Mouse (Mus musculus) CD4-positive, CD25-positive, alpha-beta regulatory T cell, adult 4 months (primary cell): ENCODE results near the gene Fbxo3. TPM values are rescaled to one million over a fixed set of nuclear protein-coding genes. Genes with fewer than 3 reads are reported as not detected.
A peak's percentile ranks its signal among the peaks of the same experiment; 100 is the strongest.
"Not testable (repeated sequence)": the region's sequence is repeated elsewhere in the genome, so short reads cannot be mapped to it uniquely, and the experiment has no call there.

ENCODE experiments used
- ATAC-seq: one replicate; pipeline ENCODE4 v1.8.0; 2017
- polyA plus RNA-seq, 2 experiments: library from polyadenylated mRNA; unstranded; fragments of 100-300 nt; shearing (Covaris generic); gene quantifications; one replicate each; pipeline ENCODE4 v1.2.1; 2017

Gene Fbxo3
- polyA plus RNA-seq, 2 experiments from 2014 or later, result 39.2 to 39.4 TPM

DNA sequence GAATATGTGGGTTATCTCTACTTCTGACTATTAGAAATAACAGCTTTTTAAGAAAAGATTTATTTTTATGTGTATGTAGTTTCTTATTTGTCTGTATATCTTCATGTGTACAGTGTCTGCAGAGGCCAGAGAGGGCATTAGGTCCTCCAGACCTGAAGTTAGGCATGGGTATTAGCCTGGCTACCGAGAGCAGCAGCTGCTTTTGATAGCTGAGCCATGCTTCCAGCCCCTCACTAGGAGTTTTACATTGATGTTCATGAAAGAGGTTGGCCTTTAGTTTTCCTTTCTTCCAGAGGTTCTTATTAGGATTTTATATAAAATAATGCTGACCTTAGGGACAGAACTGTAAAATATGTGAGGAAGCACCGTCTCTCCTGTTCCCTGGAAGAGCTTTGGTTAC, 10.7 kb downstream of the Fbxo3 start:
- no peak for ATAC-seq

DNA sequence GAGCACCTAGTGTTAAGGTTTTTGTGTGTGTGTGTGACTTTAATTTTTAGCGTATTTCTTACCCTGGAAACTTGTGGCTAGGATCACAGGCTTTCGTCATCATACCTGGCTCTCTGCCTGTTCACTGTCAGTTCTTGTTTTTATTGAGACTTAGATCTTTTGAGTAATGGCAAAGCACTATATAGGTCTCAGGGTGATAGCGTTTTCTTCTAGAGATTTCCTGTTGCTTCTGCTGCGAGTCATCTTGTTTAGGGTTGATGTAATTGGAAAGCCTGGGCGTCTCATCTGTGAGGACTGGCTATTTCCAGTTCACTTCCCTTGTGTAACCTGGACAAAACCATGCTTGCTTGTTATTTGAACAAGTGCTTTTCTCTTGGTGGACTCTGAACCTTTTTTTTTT, 14.1 kb downstream of the Fbxo3 start:
- peak; percentile 57 for ATAC-seq

DNA sequence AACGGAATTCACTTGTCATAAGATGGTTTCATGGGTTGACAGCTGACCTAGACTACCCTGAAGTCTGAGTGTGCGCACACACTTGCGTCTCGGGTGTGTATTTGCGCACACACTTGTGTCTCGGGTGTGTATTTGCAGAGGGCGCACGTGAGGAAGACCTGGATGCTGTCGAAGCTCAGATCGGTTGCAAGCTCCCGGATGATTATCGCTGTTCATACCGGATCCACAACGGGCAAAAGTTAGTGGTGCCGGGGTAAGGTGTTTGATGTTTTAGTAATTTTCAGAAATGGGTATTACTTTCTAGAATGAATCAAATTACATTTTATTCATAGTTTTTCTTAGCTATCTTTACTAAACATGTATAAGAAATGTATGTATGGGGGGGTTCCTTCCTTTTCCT, 15.2 kb downstream of the Fbxo3 start:
- ATAC-seq, result no peak

DNA sequence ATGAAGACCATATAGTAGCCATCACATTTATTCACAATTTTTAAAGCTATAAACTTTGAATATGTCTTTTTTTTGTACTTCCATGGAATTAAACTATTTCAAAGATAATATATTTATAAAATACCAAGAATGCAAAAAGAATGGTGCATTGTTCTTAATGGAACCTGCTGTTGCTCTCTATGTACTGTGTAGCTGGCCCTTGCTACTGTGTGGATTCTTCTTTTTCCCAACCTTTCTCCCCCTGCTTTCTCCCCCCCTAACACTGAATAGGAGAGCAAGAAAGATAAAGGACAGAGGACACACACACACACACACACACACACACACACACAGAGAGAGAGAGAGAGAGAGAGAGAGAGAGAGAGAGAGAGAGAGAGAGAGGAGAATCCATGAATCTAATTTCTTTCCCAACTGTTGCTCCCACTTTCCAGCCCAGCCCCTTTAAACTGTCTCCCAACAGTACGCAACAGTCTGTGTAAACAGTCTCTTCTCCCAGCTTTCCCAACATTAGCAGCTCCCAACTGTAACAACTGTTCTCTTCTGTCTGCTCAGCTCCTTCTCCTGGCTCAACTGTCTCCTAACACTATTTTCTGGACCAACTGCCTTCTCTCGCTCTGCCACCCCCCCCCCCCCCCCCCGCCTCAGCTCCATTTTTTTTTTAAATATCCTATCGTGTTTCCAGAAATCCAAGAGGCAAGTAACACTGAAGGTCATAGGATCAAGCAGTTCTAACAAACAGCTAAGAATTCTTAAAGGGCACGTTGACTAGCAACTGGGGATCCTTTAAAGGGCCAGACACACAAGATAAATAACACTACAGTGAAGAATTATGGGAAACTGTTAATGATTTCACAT, 16.3 kb downstream of the Fbxo3 start:
- no peak for ATAC-seq

DNA sequence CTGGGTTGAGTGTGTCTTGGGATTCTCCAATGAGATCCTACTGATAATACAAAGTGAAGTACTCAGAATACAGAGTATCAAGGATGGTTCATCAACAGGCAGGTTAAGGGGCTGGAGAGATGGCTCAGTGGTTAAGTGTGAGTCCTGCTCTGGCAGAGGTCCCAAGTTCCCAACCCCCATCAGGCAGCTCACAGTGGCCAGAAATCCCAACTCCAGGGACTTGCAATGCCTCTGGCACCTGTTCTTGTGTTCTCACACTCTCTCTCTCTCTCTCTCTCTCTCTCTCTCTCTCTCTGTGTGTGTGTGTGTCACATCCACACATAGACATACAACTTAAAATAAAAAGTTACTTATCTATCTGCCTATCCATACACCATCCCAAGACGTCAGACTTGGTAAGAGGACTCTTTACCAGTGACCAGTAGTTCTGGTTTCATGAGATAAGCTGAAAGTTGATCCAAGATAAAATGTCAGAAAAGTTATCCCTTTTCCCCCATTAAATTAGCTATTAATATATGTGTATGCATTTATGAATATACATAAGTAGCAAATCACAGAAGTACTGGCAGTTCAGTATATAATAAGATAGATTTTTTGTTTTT, 17.1 kb downstream of the Fbxo3 start:
- ATAC-seq, result no peak

DNA sequence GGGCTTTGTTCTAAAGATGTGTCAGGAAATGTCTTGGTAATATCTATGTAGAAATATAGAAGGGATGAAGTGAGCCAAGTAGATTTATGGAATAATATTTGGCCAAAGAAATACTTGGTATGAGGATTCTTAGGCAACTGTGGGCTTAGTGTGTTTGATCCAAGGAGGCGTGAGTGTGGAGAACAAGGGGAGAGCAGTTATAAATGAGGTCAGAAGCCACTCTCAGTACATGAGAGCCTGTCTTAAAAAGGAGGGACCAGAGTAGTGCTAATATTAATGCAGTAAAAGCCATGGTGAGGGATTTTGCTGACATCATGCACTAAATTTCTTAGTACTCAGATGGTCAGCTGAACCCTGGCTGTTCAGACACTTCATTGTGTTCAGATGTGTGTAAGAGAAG, 30.9 kb downstream of the Fbxo3 start:
- no peak for ATAC-seq

DNA sequence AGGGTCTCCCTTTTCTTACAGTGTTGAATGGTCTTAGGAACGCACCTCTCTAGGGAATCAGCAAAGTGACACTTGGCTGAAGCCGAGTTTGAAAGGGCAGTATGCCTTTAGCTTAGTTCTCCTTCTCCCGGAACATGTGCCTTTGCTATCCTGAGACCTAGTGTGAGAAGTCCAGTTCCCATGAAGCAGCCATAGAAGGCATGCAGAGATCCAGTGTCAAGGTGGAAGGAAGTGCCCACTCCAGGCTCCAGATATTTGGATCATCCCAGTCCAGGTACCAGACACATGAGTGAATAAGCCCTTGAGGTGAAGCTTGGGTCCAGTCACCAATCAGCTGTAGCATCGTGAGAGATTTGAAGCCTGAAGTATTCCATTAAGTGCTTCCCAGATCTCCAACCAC, 31.4 kb downstream of the Fbxo3 start:
- no peak for ATAC-seq

DNA sequence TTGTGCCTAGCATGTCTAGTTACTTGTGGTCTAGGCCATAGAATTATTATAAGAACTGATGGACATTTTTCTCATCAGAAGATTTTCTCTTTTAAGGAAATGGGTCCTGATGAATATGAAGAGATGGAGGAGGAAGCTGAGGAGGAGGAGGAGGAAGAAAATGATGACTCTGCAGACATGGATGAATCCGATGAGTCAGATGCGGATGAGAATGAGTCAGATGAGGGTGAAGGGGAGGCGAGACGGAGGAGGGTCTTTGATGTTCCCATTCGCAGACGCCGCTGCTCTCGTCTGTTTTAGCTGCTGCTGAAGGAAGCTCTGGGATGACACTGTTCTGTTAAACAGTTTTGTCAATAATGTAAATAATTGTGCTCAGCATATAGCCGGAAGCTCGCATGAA, 32.3 kb downstream of the Fbxo3 start:
- no peak for ATAC-seq

DNA sequence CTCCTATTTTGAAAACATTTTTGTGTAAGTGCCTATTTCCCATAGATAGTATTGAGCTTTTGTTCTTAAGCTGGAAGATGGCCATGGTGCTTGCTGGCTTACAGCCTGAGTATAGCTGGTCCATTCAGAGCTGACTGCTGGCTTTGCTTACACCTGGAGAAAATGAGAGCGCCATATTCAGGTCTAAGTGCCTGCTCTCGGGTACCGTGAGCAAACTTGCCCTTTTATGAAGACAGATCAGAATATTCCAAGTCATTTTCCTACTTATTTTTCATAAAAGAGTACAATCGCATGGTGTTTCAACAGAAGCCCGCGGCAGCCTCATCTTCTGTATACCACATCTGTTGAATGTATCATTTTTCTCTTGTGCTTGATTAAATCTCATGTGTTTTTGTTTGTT, 33.5 kb downstream of the Fbxo3 start:
- ATAC-seq, result no peak

DNA sequence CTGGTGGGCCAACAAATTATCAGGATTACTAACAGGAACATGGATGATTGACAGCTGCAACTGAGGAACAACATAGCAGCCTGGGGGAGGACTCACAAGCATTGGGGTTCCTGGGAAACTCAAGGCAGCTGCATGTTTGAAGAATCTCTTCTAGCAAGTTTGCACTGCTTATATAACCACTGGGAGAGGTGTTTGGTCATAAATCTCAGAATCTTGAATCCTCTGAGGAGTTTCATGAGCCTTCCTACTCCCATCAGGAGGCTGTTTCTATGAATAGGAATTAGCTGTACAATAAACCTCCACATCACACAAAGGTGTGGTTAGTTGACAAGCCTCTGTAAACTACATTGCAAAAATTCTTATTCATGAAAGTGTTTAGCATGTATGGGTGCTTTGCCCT, 35.1 kb downstream of the Fbxo3 start:
- no peak for ATAC-seq

DNA sequence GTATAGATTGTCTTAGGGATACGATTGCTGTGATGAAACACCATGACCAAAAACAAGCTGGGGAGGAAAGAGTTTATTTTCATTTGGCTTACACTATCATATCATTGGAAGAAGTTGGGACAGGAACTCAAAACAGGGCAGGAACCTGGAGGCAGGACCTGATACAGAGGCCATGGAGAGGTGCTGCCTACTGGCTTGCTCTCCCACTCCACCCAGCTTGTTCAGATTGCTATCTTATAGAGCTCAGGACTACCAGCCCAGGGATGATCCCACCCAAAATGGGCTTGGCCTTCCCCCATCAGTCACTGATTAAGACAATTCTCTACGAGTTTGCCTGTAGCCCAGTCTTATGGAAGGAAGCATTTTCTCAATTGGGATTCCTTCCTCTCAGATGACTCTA, 36.6 kb downstream of the Fbxo3 start:
- no peak for ATAC-seq

DNA sequence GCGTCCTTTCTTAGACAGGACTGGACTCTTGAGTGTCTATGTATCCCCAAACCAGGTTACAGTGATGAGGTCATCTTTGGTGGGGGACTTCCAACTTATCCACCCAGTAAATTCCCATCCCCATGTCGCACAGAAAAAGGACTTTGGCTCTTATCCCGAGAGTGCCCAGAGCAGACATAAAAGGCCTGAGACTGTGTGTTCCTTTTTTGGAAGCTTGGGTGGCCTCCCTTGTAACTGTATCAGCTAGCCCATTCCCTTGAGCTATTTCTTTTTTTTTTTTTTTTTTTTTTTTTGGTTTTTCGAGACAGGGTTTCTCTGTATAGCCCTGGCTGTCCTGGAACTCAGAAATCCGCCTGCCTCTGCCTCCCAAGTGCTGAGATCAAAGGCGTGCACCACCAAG, 38.0 kb downstream of the Fbxo3 start, which contains the start of gene Gm10912:
TSS of gene Gm10912 (plus strand) at position 301 of the 400 bp plus-strand sequence.
- ATAC-seq, result not testable (repeated sequence)

DNA sequence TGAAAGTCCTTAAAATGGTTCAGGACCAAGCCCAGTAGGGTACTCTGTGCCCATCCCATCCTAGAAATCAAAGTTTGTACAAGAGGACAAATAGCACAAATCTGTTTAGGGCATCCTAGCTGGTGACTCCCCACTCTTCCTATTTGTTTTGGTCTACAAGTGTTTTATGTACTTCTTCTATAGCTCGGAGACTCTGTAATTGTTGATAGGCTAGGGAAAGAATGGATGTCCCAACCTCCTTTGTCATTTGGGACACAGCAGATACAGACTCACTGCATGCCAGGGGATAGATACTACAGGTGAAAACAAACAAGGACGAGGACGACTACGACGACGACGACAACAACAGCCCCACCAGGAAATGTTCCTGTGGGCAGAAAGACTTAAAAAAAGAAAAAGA, 40.9 kb downstream of the Fbxo3 start, which contains the start of gene Gm10799:
TSS of gene Gm10799 (minus strand) at position 101 of the 400 bp plus-strand sequence.
- not testable (repeated sequence) for ATAC-seq

DNA sequence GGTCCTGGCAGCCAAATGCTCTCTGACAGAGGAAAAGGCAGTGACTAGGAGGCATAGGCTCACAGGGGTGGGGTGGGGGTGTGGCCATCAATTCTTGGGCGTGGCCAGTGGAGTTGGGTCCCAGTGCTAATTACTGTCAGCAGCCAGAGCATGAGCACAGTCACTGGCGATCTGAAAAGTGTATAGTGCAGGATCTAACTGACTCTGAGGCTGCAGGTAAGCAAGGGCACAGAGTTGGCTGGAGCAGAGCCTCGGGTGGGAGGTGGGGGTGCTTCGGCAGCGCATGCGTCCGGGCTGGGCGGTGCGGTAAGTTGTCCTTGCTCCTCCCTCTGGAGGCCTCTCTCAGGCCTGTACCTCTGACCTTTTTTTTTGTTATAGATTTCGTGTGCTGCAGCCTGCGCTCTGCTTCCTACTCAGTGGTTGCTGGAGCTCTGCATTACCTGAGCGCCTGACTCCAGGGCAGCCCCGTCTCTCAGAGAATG, 42.2 kb downstream of the Fbxo3 start, which contains the start of gene Cd59b:
TSS of gene Cd59b (plus strand) at position 146 of the 482 bp plus-strand sequence.
- peak; percentile 88 for ATAC-seq

DNA sequence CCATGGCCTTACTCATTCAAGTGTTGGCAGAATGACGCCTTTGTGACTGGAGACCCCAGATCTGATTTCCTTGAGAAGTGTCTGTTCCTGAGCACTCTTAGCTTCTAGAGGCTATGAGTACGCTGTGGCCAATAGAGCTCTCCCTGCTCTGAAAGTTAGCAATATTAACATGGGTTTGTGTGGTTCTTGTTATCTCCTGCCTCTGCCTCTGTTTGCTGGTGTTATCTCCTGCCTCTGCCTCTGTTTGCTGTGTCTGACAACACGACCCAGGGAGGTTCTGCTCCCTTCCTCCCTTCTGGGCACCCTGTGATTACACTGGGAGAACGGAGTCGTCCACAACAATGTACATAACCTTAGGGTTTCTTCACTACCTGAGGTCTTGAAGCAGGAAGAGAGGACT, 50.8 kb downstream of the Fbxo3 start:
- ATAC-seq, result not testable (repeated sequence)

DNA sequence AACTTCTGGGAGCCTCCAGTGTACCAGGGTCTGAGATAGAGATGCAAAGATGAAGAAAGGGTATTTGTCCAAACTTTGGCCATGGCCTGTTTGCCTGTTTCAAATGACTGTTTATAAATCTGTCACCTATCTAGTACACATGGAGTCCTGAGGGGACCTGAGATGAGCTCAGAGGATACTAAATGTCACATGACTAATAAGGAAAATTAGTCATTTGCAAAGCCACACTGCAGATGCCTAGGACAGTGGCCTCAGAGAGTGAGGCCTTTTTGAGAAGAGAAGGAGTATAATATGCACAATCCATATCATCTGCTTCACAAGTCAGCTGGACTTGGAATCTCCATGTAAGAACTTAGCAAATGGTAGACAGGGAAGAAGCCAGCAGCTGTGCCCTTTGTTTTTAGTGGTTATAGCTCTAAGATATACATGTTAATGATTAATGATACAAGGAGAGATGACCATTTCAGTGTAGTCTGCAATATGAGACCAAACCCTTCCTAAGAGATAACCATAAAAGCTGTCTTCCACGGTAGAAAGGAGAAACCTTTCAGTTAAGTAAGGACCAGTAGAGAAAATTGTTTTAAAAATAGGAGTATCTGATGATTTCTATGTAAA, 54.0 kb downstream of the Fbxo3 start:
- not testable (repeated sequence) for ATAC-seq

DNA sequence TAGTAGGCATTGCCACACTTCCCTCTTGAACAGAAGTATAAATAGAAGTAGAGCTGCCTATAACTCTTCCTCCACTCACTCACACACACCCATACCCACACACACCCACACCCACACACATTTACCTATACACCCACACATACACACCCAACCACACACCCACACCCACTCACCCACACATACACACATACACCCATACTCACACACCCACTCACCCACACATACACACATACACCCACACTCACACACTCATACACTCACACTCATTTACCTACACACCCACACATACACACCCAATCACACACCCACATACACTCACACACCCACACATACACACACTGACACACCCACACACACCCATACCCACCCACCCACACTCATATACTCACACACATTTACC, 55.0 kb downstream of the Fbxo3 start:
- ATAC-seq, result no peak

DNA sequence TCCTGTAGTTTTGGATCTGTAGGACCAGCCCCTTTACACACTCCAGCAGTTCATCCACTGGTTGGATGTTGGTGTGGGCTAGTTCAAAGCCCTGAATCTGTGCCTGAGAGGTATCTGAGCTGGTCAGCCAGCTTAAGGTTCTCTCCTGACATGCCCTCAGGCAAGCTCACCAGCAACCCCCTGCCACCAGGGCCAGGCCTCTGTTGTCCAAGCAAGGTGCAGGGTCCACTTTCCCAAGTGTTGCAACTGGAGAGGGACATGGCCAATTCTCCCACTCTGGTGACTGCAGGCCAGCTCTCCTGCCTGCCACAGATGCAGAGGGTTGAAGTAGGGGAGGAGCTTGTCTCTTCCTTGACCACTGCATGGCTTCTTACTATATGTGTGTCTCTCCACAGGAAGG, 56.5 kb downstream of the Fbxo3 start:
- ATAC-seq, result not testable (repeated sequence)

DNA sequence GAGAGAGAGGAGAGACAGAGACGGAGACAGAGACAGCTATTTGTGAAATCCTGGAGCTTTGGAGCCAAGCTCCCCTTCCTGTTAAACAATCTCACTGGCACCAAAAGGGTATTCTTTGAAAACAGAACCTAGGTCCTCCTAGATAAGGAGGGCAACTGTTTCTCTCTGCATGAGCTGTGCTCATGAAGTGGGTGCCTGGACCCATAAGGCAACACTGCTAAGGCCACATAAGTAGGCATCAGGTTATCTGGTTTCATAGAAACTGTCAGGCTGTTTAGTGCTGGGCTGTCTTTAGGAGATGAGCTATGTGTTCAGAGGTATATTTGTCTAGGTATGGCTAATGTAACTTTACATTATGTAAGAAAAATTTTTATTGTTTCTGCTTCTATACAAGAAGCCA, 60.0 kb downstream of the Fbxo3 start:
- ATAC-seq, result not testable (repeated sequence)

DNA sequence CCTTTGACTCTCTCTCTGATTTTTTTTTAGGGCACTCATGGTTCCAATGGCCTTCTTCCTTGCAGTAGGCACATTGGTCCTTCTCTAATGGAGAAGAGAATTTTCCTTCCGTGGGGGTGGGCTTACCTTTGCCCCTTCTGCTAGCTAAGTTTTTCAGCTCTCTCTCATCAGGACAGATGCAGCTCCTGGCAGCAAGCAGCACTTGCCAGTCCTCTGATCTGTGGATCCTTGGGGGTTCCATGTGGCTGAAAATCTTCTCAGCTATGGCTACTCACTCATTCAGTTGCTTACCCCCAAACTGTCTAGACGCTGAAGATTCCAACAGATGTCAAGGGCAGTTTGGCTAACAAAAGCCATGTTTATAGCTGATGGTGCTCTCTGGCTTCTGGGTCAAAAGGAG, 65.8 kb downstream of the Fbxo3 start:
- ATAC-seq, result no peak

DNA sequence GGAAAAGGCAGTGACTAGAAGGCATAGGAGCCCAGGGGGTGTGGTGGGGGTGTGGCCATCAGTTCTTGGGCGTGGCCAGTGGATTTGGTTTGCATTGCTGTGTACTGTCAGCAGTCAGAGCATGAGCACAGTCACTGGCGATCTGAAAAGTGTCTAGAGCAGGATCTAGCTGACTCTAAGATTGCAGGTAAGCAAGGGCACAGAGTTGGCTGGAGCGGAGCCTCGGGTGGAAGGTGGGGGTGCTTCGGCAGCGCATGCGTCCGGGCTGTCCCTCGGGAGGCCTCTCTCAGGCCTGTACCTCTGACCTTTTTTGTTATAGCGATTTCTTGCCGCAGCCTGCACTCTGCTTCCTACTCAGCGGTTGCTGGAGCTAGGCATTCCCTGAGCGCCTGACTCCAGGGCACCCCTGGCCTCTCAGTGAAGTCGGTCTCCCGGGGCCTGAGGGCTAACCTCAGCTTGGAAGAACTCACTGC, 68.3 kb downstream of the Fbxo3 start, which contains the start of gene Cd59a:
TSS of gene Cd59a (plus strand) at position 61 of the 473 bp plus-strand sequence.
- peak; percentile 62 for ATAC-seq

DNA sequence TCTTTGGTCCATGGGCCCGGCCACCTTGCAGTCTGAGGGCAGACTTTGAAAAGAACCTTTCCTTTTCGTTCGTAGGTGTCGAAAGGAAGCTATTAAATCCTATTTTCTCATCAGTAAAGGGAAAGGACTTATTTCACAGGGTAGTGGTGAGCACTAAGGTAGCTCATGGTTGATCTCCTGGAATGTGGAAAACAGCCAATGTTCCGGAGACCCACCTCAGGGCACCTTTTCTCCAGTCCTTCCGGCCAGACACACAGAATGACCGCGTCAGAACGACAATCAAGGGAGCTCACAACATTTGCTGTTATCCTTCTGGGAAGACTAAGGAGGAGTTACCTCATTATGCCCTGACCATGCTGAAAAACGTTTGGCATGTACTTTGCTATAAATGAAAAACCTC, 68.7 kb downstream of the Fbxo3 start:
- ATAC-seq, result no peak

DNA sequence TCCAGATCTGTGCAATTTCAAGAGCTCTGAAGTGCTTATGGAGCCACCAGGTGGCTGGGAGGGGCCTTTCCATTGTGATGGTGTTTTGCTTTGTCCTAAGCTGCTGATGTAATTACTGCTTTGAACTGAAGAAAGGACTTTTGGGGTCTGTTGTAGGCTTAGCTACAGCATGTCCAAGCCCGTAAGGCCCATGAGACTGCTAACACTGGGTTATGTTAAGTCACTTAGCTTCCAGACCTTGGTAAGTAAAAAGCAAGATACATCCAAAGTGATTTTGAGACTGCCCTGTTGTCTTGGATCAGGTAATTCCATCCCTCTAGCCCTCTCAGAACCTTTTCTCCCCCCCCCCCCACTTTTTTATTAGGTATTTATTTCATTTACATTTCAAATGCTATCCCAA, 69.3 kb downstream of the Fbxo3 start:
- not testable (repeated sequence) for ATAC-seq
